Mouse (Mus musculus): ENCODE measurements around the gene Usp6nl.

The Usp6nl gene

DNA sequence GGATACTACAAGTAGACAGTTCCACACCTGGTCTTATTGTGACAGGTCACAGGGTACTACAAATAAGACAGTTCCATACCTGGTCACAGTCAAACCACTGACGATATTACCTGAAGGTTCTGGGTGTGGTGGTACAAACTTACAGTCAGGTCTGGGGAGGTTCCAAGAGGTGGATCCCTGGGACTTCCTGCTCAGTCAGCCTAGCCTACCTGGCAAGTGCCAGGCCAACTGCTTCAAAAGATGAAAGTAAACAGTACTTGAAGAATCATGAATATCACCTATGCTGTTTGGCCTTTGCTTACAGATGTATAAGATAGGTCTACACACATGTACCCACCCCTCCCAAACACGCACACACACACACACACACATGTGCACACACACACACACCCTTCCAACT is 91.3 kb downstream of the Usp6nl start:
- no peak for DNase-seq (ENCODE audit: low spot score in 2 of 2)

DNA sequence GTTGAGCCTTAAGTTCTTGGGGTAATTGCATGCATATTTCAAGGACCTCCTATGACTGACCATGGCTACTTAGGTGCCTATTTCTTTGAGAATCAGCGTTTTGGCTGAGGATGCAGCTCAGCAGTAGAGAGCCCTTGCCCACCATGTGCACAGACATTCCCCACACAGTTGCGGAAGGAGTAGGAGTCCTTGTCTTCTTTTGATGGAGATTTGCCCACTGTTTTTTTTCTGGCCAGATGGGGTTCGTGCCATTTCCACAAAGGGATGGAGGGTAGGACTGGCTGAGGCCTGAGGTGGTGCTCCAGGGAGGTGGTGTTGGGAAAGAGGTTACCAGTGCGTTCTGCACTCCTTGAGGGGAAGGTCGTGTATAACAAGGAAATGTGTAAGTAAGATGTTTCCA is 91.9 kb downstream of the Usp6nl start:
- no peak for DNase-seq (ENCODE audit: low spot score in 2 of 2)

DNA sequence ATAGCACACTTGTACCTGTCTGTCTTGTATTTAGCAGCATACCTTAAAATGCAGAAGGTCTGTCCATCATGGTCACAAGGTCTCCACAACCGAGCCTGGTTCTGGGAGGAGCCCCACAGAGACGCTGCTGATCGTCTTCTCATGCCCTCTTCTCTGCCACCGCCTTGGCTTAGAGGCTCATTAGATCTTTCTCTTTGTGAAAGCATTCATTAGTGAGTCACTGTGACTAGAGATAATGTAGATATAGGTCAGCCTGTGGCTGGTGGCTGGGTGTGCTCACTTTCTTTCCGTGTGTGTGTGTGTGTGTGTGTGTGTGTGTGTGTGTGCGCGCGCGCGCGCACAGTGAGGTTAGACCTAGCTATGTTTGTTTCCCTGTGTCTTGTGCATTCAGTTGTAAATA is 94.7 kb downstream of the Usp6nl start:
- DNase-seq (ENCODE audit: low spot score in 2 of 2) = no peak

DNA sequence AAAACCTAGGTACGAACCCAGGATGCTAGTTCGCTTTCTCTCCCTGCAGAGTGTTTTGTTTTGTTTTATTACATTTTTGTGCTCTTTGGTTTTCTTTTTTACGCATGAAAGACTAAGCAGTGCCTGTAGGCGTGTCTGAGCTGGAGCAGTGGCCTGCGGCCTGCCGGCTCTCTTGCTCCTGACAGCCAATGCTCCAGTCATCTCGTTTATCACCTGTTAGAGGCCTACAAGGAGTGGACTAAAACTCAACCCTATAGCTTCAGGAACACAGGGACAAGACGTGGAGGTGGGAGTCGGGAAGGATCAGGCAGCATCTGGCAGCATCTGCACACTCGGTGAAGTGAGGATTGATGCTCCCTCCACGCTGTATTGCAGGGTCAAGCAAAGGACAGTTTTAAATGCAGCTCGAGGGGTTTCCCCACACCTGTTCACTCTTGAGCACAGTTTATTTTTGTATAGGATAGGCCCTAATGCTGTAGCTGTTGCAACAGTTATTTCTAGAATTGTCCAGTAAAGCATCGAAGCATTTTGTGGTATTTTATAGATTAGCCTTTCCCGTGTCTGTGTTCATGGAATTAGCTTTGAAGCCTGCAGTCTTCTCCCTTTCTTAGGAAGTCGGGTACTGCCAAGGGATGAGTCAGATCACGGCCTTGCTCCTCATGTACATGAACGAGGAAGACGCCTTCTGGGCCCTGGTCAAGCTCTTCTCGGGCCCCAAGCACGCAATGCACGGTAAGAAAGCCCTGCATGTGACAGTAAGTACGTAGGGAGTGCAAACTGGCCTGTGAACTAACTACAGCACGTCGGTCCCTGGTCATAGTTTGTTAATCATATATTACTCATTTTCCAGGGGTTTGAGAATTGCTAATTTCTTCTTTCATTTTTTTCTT is 101.4 kb downstream of the Usp6nl start:
- DNase-seq (ENCODE audit: low spot score in 2 of 2) = no peak

DNA sequence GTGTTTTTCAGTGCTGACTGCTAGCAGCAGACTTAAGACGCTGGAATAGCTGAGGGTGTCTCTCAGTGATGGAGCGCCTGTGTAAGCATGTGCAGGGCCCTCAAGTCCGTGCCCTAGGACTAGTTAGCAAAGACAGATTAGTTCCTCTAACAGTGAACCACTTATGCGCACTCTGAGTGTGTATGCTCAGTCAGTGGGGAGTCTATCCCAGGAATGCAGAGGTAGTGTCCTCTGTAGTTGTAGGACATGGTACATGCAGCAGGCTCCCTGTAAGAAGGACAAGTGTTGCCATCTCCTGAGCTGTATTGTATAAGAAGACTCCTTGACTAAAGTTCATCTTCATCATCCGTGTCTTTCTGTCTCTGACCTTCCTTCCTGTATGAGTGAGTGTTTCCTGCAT is 102.4 kb downstream of the Usp6nl start:
- no peak for DNase-seq (ENCODE audit: low spot score in 2 of 2)

DNA sequence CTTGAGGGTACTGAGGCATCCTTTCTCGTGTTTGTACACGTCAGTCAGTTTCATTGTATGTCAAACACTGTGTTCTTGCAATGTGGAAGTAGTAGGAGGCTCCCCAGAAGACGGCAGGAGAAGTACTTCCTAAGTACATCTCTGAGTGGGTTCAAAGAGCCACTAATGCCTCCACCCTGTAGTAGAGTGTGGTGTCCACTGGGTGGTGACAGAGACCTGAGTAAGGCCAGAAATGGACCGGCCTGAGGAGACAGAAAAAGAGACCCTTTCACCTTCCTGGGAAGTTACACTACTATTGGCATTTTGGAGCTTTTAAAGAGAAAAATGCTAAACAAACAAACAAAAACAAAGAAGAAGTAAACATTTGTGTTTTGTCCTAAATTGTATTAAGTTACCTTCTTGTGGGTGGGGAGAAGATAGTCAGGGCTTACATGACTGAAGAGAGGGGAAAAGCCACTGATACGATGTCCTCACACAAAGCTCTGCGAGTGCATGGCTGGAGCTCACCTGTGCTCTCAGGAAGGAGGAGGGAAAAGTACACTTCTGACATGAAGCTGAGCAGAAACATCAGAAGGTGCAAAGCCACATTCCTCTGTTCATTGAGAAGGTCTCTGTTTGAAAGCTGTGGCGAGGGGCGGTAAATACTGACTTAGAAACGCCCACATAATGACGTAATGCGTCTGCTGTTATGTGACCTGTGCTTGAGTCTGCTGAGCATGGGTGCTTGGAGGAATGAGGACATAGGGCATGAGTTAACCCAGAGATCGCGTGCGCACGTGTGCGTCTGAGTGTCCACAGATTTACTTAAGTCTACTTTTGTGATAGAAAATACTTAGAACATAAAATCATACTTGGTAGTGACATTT is 113.9 kb downstream of the Usp6nl start:
- peak in 1 of 2 experiments; percentile 55 for DNase-seq (ENCODE audit: low spot score in 2 of 2)

DNA sequence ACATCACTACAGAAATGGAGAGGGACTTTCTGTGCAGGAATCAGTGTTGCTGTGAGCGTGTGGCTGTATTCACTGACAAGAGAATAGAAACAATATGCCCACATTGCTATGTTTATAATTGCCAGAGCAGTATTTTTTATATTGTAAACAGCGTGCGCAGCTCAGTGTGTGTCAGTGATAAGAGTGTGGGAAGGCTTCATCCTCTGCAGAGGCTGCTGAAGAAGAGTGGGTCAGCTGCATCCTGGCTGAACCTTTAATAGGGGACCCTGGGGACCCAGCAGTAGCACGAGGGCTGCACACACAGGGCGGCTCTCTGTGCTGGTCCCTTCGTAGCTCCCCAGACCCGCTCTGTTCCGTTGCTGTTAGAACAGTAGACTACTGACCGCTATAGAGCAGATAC is 119.2 kb downstream of the Usp6nl start:
- DNase-seq (ENCODE audit: low spot score in 2 of 2) = no peak

DNA sequence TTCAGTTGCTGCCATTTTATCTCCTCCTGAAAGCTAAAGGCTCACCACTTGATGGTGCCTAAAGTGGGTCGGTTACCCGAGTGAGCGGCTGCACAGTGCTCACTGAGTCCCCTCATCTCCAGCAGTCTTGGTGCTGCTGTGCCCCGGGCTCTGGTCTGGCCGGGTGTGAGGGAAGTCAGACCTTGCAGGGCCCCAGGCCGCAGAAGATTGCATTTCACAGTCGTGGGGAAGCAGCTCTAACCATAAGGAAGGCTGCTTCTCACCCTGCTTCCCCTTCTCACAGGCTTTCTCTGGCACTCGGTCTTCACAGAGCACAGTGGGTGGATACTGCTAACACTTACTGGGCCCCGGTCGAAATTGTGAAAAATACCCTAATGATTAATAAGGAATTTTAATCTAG is 119.8 kb downstream of the Usp6nl start:
- DNase-seq (ENCODE audit: low spot score in 2 of 2) = peak in 1 of 2 experiments; percentile 40

DNA sequence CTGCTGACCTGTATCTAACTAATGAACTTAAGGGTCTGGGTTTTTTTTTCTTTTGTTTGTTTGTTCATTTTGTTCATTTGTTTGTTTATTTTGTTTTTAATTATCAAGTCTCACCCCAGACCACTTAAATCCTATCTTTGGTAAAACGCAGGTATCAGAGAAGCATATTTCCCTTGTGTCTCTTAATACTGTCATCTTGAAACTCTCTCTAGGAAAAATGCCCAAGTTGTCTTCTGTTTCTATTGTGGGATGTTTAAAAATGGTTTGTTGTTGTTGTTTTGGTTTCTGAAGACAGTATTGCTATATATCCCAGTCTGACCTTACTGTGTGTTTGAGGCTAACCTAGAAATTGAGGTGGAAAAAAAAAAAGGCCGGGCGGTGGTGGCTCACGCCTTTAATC is 121.5 kb downstream of the Usp6nl start:
- no peak for DNase-seq (ENCODE audit: low spot score in 2 of 2)

DNA sequence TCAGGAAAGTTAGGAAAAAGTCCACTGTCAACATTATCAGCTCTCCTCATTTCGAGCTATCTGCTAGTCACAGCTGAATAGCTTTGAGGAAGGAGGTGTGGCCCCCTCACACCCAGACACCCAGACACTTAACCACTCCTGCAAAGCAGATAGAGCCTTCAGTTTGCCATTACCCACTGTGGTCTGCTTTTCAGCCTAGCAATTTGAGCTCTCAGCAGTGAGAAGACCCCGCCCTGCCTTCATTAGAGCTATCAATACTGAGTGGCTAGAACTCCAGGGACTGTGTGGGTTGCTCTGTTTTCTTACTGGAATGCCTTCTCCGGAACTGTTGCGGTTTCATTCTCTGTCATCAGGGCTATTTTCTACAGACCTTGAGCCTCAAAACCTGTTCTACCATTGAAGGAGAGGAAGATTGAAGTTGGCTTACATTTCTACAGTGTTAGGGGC is 122.3 kb downstream of the Usp6nl start:
- peak; percentile 23 to 52 for DNase-seq (ENCODE audit: low spot score in 2 of 2)

DNA sequence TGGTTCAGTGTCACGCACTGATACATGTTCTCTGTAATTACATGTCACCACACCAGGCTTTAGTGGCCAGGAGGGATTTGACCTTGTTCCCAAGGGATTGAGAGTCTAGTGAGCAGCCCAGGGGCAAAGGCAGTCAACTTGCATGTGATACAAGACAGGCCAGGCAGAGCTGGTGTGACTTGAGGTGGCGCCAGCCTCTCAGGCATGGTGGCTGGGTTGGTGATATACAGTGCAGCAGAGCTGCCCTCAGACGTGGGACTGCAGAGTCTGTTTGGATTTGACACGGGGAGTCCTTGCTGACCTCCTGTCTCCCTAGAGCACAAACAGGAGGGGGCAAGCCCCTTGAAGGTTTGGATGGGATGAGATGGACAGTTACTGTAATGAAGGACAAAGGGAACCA is 123.4 kb downstream of the Usp6nl start:
- DNase-seq (ENCODE audit: low spot score in 2 of 2) = no peak

DNA sequence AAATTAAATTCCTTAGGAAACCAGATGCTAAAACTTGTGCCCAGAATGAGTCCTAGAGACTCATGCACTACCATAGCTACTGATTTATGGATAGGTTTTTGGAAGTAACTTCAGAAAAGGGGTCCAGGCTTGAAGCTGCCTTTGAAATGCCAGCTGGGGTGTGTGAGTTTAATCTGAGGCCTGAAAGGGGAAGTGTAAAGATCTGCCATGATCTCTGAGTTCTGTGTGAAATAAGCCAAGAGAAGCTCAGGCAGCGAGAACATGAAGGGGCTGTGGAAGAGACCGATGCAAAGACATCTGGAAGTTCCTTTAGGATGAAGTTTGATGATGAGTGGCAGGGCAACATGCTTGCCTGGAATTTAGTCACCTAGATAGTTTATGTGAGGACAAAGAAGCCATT is 126.4 kb downstream of the Usp6nl start:
- no peak for DNase-seq (ENCODE audit: low spot score in 2 of 2)

DNA sequence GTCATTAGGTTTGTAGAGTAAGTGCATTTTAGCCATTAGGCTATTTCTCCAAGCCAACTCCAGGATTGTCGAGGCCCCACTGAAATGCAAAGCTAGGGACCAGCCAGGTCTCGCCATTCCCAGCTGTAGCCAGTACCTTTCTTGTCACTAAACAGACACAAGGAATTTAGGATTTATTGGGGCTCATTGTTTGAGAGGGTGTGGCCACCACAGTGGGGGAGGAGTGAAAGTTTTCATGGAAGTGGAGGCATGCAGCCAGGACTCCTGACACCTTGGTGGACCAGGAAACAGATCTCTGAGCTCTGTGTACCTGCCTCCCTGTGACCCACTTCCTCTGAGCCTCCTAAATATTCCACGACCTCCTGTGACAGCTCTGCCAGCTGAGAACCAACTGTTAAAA is 127.2 kb downstream of the Usp6nl start:
- DNase-seq (ENCODE audit: low spot score in 2 of 2) = no peak

DNA sequence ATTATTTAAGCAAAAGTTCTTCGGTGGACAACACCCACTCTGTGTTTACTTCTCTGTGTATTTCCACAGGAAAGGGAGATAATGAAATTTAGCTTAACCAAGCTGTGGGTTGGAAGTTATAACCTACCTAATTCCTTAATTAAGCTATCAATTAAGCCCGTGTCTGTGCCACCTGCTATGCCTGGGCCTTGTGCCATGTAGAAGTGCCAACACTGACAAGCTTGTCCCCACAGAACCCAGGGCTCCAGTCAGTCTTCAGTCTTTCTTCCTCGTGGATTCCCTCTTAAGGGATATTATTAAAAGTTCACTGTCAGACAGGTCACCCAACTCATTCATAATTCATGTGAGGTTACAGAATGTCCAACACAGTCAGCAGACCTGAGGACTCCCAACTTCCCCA is 128.1 kb downstream of the Usp6nl start:
- no peak for DNase-seq (ENCODE audit: low spot score in 2 of 2)

DNA sequence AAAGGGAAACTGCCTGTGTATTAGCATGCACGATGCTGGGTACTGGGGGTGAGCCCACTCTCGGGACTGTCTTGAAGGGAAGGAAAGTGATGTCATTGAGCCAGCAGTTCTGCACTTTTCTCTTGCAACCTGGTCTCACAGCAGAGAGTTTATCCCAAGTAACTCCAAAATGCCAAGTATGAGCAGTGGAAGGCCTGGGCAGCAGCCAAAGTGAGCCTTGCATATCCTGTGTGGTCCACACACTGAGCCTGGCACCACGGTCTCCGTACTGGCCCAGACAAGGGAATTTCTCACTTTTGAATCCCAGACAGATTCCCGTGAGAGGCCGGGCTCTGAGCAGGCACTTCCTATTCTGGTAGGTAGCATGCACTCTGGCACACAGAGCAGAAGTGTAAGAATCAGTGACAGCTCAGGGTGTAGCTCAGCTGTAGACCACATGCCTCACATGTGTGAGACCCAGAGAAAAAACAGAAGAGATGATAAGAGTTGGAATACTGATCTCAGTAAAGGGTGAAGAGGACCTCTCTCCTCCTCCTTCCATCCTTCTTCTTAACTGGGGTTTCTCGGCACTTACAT is 132.6 kb downstream of the Usp6nl start:
- DNase-seq (ENCODE audit: low spot score in 2 of 2) = no peak

DNA sequence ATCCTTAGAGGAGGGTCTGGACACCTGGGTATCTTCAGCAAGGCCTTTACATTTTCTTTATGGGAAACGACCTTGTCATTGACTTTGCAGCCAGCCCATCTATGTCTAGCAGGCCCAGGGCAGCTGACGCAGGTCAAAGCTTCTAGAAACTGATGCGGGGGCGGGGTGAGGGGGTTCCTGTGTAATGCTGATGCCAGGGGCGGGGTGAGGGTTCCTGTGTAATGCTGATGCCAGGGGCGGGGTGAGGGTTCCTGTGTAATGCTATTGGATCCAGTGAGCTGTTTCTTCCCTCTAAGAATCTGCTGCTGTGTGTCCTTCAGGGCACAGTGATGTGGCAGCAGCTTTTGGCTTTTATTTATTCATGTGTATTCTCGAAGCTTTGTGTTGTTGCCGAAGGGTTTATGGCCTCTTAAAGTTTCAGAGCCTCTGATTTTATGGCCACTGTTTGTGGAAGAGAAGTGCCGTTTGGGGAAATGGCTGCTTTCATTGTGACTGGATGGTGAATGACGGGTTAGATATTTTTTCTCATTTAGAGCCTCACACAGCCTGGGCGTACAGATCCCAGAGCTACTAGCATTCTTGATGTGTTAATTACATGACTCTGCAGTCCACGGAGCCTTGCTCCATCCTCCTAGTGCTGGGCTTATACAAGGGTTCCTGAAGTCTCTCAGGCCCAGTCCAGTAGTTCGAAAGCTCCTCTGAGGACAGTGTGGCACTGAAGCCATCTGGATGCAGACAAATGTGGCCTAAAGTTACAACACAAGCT is 137.0 kb downstream of the Usp6nl start:
- DNase-seq (ENCODE audit: low spot score in 2 of 2) = peak in 1 of 2 experiments; percentile 53

DNA sequence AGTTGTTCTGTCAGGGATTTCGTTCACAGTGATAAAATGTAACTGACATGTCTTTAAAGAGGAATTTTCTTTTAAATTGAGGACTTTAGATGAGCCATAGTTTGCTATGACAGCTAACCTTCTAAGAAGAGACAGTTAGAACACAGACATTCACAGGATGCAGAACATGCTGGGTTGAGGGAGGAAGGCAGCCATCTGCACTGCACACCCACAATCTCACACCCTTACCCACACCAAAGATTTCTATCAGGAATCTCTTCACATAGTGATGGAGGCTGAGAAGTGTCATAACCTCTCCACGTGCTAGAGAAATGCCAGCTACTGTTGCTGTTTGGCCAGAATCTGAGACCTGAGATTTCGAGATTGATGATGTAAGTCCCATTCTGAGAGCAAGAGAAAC is 139.8 kb downstream of the Usp6nl start:
- DNase-seq (ENCODE audit: low spot score in 2 of 2) = no peak

DNA sequence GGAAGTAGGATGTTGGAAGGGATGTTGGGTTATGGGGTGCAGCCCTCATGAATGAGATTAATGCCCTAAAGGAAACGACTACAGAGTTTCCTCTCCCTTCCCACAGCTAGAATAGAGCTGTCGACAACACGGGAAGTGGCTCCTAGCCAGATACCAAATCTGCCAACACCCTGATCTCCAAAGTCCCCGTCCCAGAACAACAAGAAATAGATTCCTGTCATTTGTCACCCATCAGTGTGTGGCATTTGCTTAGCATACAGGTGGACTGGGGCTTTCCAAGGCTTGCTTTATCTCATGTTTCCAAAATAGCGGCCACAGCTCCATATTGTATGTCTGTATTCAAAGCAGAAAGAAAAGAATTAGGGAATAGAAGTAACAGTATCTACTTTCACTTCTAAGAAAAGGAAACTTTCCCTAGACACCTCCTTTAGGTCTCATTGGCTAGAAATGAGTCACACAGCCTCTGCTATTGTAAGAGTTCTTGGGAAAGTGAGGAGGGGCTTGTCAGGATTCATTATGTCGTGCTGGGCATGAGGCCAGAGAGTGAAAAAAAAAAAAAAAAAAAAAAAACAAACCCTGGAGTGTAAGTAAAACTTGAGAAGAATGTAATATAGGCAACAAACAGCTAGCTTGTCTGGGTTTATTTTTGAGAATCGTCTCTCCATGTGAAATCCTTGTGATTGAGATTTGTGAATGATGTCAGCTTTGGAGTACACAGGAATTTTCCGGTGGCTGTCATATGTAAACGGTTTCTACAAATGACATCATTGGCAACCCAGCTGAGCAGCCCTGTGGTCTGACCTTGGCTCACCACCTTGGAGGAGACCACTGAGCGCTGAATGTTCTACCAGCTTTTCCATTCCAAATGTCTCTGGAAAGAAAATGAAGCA is 141.6 kb downstream of the Usp6nl start:
- DNase-seq (ENCODE audit: low spot score in 2 of 2) = no peak

DNA sequence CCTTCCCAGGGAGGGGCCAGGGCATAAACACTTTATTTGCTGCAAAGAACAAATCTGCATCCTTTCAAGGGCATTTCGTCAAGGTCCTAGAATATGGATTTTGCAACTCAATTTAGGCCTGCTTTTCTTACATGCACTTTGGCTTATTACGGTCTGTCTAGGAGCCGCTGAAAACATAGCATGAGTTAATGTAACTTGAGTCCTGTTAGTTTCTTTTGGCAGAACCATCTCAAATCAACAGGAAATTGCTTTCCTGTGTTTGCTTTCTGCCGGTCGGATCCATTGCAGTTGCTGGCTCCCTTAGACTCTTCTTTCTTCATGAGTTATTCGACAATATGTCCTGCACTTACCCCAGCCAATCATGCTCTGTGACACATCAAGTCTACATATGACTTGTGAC is 143.9 kb downstream of the Usp6nl start:
- no peak for DNase-seq (ENCODE audit: low spot score in 2 of 2)

DNA sequence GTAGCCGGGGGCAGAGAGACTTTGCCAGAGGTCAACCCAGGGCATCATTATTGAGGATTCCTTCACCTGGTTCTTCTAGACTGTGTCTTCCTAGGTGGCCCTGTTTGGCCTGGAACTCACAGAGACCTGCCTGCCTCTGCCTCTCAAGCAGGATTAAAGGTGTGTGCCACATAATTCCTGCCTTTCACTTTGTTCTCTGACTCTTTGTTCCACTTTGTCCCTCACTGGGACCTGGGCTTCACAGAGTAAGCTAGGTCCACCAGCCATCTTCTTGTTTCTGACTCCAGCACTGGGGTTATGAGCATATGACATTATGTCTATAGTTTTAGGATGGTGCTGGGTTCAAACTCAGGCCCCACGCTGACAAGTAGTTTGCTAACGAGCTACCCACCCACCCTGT is 144.9 kb downstream of the Usp6nl start:
- no peak for DNase-seq (ENCODE audit: low spot score in 2 of 2)

DNA sequence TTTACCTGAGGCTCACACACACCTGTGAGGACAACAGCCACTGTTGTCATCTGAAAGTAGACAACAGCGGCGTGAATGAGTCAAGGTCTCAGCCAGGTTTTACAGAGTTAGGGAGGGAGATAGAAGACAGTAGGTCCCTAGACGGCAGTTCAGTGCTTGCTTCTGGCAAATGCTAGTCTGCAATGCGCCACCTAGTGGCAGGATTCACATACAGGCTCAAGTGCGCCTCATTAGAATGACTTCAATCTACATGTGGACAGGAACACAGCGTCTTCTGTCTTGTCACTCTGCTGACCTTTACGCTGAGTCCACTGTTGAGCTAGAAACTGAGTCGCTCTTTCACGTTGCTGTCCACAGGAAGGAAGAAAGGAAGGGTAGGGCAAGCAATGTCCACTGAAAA is 146.7 kb downstream of the Usp6nl start:
- peak; percentile 57 to 85 for DNase-seq (ENCODE audit: low spot score in 2 of 2)
